Mouse (Mus musculus): ENCODE results near the gene Epb41l2. TPM values are rescaled to one million over a fixed set of nuclear protein-coding genes. Genes with fewer than 3 reads are reported as not detected.

The Epb41l2 gene
- polyA plus RNA-seq, 1 experiment, result 421 TPM

DNA sequence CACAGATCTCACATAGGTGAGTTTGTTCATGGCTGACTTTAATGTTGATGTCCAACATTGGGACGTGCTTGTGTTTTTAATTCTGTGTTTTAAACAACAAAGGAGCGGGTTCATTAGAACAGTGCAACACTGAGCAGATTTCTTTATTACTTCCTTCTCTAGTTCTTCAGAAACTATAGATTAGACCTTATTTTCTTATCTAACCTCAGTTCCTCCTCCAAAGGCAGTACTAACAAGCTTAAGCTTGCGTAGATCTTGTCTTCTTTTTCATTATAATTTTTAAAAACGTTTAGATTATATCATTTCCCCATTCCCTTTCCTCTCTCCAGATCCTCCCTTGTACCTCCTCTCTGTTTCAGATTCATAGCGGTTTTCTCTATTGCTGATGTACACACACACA lies 57.1 kb downstream of the Epb41l2 start:
- WGBS, result 88% methylated on average over 5 of the region's 5 CpGs
- no peak overlapping the region for H3K4me3 ChIP-seq (ENCODE audit: insufficient read depth, low read depth, low read length)
- H3K4me1 ChIP-seq (ENCODE audit: control insufficient read depth, insufficient read depth, low read length), result no peaks in the 10 kb centered on the region
- no peak overlapping the region for H3K27ac ChIP-seq (ENCODE audit: insufficient read depth, low read depth, low read length)
- TF ChIP-seq CTCF (IDR thresholded peaks at IDR 0.05; ENCODE audit: insufficient read depth, low read depth, low read length) (no peak), POLR2A (IDR thresholded peaks at IDR 0.05; ENCODE audit: insufficient read depth, low read depth, low read length) (no peak)

DNA sequence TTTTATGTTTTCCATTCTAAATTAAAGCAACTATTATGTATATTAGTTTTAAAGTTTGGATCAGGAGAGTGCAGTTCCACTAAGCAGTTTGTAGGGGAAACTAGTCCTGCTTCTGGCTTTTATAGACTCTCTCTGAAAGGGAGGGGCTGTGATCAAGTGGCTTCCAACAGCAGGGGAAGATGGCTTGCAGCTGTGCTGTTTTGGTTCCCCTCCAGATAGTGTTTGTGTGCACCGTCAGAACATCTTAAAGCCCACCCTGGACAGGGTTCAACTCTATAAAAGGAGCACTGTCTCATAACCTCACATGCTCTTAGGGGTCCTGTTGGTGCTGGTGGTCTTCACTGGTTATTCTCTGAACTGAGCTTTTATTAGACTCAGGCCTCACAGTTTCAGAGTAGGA lies 66.5 kb downstream of the Epb41l2 start:
- WGBS, result 21% methylated on average over 1 of the region's 1 CpGs
- Histone ChIP-seq H3K4me1 (ENCODE audit: control insufficient read depth, insufficient read depth, low read length) (no peaks in the 10 kb centered on the region), H3K4me3 (ENCODE audit: insufficient read depth, low read depth, low read length) (no peak overlapping the region), H3K27ac (ENCODE audit: insufficient read depth, low read depth, low read length) (no peak overlapping the region)
- TF ChIP-seq CTCF (IDR thresholded peaks at IDR 0.05; ENCODE audit: insufficient read depth, low read depth, low read length), result no peak
- TF ChIP-seq POLR2A (IDR thresholded peaks at IDR 0.05; ENCODE audit: insufficient read depth, low read depth, low read length), result no peak

DNA sequence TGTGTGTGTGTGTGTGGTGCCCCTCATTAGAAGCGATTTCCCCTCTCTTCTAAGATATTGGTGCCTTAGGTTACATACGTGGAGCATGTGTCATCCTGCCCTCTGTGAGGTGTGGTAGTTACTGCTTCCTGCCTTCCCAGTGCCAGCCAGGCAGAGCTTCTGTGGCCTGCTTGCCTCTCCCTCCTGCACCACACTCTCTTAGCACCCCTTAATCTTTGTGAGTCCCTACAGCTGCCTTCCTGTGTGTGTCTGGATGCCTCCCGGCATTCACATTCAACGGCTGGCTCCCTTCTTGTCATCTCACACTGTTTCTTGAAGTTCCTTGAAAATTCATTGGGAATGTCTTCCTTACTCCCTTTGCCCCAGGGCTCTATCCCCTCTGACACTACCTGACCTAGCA lies 67.2 kb downstream of the Epb41l2 start:
- no peak overlapping the region for H3K27ac ChIP-seq (ENCODE audit: insufficient read depth, low read depth, low read length)
- TF ChIP-seq CTCF (IDR thresholded peaks at IDR 0.05; ENCODE audit: insufficient read depth, low read depth, low read length), result no peak
- no peak for TF ChIP-seq POLR2A (IDR thresholded peaks at IDR 0.05; ENCODE audit: insufficient read depth, low read depth, low read length)
- 81% methylated on average over 4 of the region's 4 CpGs for WGBS
- no peaks in the 10 kb centered on the region for H3K4me1 ChIP-seq (ENCODE audit: control insufficient read depth, insufficient read depth, low read length)
- H3K4me3 ChIP-seq (ENCODE audit: insufficient read depth, low read depth, low read length), result no peak overlapping the region

DNA sequence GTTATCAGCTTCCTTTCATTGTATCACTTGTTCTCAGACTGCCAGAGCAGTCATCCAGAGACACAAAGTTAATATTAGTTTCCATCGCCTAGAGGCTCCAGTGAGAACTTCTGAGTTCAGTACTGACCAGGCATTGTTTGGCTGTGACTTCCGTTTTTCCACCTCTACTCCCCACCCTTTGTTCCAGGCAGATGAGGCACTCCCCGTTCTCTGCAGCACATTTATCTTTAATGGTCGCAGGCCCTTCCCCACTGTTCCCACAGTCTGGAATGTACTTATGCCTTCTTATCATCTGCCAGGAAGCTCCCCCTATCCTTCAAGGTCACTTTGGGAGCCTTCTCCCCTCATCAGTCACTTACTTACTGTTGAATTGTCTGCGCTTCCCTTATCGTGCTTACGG lies 67.9 kb downstream of the Epb41l2 start:
- no peak for TF ChIP-seq CTCF (IDR thresholded peaks at IDR 0.05; ENCODE audit: insufficient read depth, low read depth, low read length)
- TF ChIP-seq POLR2A (IDR thresholded peaks at IDR 0.05; ENCODE audit: insufficient read depth, low read depth, low read length), result no peak
- Histone ChIP-seq H3K4me1 (ENCODE audit: control insufficient read depth, insufficient read depth, low read length) (no peaks in the 10 kb centered on the region), H3K4me3 (ENCODE audit: insufficient read depth, low read depth, low read length) (no peak overlapping the region), H3K27ac (ENCODE audit: insufficient read depth, low read depth, low read length) (no peak overlapping the region)
- WGBS, result 79% methylated on average over 7 of the region's 7 CpGs

DNA sequence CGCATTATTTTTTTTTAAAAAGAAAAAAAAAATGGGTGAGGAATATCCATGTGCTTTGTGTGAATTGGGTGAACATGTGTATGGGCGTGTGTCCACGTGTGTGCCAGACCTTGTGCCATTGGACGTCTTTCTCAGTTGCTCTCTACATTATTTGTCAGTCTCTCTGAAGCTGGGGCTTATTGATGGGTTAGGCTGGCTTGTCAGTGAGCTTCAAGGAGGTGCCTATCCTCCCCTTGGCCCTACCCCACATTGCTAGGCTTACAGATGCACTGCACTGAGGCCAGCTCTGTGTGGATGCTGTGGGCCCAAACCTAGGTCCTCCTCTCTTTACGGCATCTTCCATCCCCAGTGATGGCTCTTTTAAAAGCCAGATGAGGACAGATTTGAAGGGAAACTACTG lies 69.1 kb downstream of the Epb41l2 start:
- no peak overlapping the region for H3K4me3 ChIP-seq (ENCODE audit: insufficient read depth, low read depth, low read length)
- 93% methylated on average over 5 of the region's 5 CpGs for WGBS
- no peaks in the 10 kb centered on the region for H3K4me1 ChIP-seq (ENCODE audit: control insufficient read depth, insufficient read depth, low read length)
- TF ChIP-seq POLR2A (IDR thresholded peaks at IDR 0.05; ENCODE audit: insufficient read depth, low read depth, low read length), result no peak
- no peak for TF ChIP-seq CTCF (IDR thresholded peaks at IDR 0.05; ENCODE audit: insufficient read depth, low read depth, low read length)
- no peak overlapping the region for H3K27ac ChIP-seq (ENCODE audit: insufficient read depth, low read depth, low read length)

DNA sequence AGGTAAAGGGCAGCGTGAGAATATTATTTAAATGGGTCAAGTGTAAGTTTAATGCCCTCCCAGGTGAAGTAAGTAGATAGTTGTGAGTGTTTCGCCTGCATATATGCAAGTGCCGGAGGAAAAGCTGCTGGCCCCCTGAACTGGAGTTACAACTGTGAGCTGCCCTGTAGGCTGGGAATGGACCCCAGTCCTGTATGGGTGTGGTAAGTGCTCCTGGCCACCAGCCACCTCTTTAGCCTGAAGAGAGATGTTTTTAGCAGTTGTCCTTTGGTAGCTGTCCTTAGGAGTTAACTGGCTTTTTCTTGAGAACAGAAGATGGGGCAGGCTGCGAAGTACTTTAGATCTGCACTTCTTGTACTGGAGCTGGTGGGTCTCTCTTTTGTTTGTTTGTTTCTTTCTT lies 69.7 kb downstream of the Epb41l2 start:
- no peaks in the 10 kb centered on the region for H3K4me1 ChIP-seq (ENCODE audit: control insufficient read depth, insufficient read depth, low read length)
- no peak for TF ChIP-seq CTCF (IDR thresholded peaks at IDR 0.05; ENCODE audit: insufficient read depth, low read depth, low read length)
- no peak for TF ChIP-seq POLR2A (IDR thresholded peaks at IDR 0.05; ENCODE audit: insufficient read depth, low read depth, low read length)
- 94% methylated on average over 4 of the region's 4 CpGs for WGBS
- no peak overlapping the region for H3K27ac ChIP-seq (ENCODE audit: insufficient read depth, low read depth, low read length)
- no peak overlapping the region for H3K4me3 ChIP-seq (ENCODE audit: insufficient read depth, low read depth, low read length)

DNA sequence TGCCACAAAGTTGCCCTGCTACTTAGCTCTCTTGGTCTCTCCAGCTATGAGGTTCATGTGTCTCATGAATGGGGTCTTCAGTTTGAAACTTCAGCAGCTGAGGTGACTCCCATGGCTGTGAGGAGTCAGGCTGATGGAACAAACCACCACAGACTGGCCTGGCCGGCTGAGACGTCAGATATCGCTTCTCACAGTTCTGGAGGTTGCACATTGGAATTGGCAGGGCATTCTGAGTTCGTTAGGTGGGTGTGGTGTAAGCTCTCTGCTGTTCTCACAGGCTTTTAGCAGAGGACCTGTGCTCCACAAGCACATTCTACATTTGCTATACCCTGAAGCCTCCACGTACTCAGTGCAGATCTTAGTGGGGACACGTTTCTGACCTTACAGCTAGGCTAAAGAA lies 71.3 kb downstream of the Epb41l2 start:
- 59% methylated on average over 6 of the region's 6 CpGs for WGBS
- no peak overlapping the region for H3K27ac ChIP-seq (ENCODE audit: insufficient read depth, low read depth, low read length)
- H3K4me1 ChIP-seq (ENCODE audit: control insufficient read depth, insufficient read depth, low read length), result no peaks in the 10 kb centered on the region
- no peak overlapping the region for H3K4me3 ChIP-seq (ENCODE audit: insufficient read depth, low read depth, low read length)
- TF ChIP-seq CTCF (IDR thresholded peaks at IDR 0.05; ENCODE audit: insufficient read depth, low read depth, low read length), result no peak

DNA sequence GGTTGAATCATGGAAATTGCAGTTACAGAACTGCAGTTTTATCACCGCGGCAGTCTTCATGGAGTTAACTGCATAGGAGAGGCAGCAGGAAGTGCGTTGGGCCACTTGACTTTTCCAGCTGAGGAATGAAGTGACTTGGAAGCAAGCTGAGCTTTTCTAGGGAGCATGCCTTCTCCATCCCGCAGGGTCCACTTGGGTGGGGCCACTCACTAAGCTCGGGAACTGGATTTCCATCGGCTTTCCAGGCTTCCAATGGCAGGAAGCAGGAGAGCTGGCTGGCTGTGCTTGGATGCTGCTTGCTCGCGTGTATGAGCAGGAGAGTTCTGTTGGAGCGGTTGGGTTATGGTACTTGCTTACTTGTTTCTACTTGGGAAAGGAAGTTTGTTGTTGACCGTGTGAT lies 72.8 kb downstream of the Epb41l2 start:
- TF ChIP-seq CTCF (IDR thresholded peaks at IDR 0.05; ENCODE audit: insufficient read depth, low read depth, low read length), result no peak
- no peak for TF ChIP-seq POLR2A (IDR thresholded peaks at IDR 0.05; ENCODE audit: insufficient read depth, low read depth, low read length)
- WGBS, result 74% methylated on average over 10 of the region's 10 CpGs
- no peak overlapping the region for H3K4me3 ChIP-seq (ENCODE audit: insufficient read depth, low read depth, low read length)
- no peak overlapping the region for H3K27ac ChIP-seq (ENCODE audit: insufficient read depth, low read depth, low read length)
- no peaks in the 10 kb centered on the region for H3K4me1 ChIP-seq (ENCODE audit: control insufficient read depth, insufficient read depth, low read length)

DNA sequence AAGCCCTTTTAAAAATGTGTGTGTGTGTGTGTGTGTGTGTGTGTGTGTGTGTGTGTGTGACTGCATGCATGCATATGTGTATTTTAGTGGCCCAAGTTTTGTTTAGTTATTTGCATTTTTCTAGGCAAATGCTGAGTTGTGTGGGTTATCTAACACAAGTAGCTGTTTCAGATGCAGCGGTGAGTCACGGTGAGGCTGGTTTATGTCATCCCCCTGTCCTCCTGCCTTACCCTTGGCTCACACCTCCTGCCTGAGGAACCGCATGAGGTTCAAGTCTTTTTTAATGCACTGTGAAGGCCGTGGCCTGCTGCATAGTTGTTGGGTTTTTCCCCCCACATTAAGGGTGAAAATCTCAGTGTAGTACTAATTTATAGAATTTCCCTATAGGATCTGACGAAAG lies 73.3 kb downstream of the Epb41l2 start:
- Histone ChIP-seq H3K27ac (ENCODE audit: insufficient read depth, low read depth, low read length) (no peak overlapping the region), H3K4me3 (ENCODE audit: insufficient read depth, low read depth, low read length) (no peak overlapping the region), H3K4me1 (ENCODE audit: control insufficient read depth, insufficient read depth, low read length) (no peaks in the 10 kb centered on the region)
- WGBS, result 64% methylated on average over 5 of the region's 5 CpGs
- TF ChIP-seq CTCF (IDR thresholded peaks at IDR 0.05; ENCODE audit: insufficient read depth, low read depth, low read length), result no peak
- TF ChIP-seq POLR2A (IDR thresholded peaks at IDR 0.05; ENCODE audit: insufficient read depth, low read depth, low read length), result no peak

DNA sequence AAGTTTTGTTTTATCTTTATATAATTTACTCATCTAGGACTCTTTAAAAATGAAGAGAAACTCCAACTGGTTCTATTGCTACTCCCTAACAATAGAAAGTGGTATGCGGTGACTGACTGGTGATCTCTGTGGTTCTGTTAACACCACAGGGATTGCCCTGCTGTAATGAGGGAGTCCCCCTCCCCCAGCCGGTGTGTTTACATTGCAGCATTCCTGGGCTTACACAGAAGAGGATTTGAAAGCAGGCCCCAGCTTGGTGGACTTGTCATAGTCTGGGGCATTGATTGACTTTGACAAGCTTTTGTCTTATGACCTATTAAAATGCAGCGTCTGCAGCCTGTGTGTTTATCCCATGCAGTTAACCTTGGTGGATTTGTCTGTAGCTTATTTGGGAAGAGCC lies 73.9 kb downstream of the Epb41l2 start:
- no peak overlapping the region for H3K27ac ChIP-seq (ENCODE audit: insufficient read depth, low read depth, low read length)
- H3K4me3 ChIP-seq (ENCODE audit: insufficient read depth, low read depth, low read length), result no peak overlapping the region
- 60% methylated on average over 3 of the region's 3 CpGs for WGBS
- no peaks in the 10 kb centered on the region for H3K4me1 ChIP-seq (ENCODE audit: control insufficient read depth, insufficient read depth, low read length)
- TF ChIP-seq POLR2A (IDR thresholded peaks at IDR 0.05; ENCODE audit: insufficient read depth, low read depth, low read length) (no peak), CTCF (IDR thresholded peaks at IDR 0.05; ENCODE audit: insufficient read depth, low read depth, low read length) (no peak)

Measured in olfactory bulb, adult 2 months (tissue).